In genomic region chr13:11879037-11879436, GRCm38 (mm10) we compare ENCODE assay signal across 16 mouse cellular contexts.
"Had no signal": no experiment of that assay in that cellular context is flagged by ENCODE, and none has a peak within 500 bp of the region (broad histone marks: within the 10 kb centered on the region; RNA-seq: fewer than 3 reads in every experiment).

No protein-coding gene starts in this region.

- H3K4me3 ChIP-seq: neural tube, embryonic 13.5 days; neural tube, embryonic 15.5 days; stomach, embryonic 15.5 days had no signal

- H3K9me3 ChIP-seq: neural tube, embryonic 13.5 days; neural tube, embryonic 15.5 days; stomach, embryonic 15.5 days had no signal

- DNase-seq: retina, postnatal 1 day; right cerebral cortex, adult 18-20 months; right cerebral cortex, postnatal 14 days; right cerebral cortex, postnatal 25 days; right cerebral cortex, postnatal 4 days; spleen, adult 18-20 months; thymus, adult 18-20 months; thymus, adult 2 months; thymus, postnatal 14 days; thymus, postnatal 25 days; thymus, postnatal 36 days; thymus, postnatal 4 days had no signal

- H3K27ac ChIP-seq: neural tube, embryonic 13.5 days; neural tube, embryonic 15.5 days; stomach, embryonic 15.5 days; stomach, postnatal 0 days had no signal

- H3K27me3 ChIP-seq: neural tube, embryonic 13.5 days; neural tube, embryonic 15.5 days; stomach, embryonic 15.5 days had no signal

- H3K36me3 ChIP-seq: neural tube, embryonic 13.5 days; neural tube, embryonic 15.5 days; stomach, embryonic 15.5 days had no signal

- H3K4me2 ChIP-seq: neural tube, embryonic 13.5 days; neural tube, embryonic 15.5 days; stomach, embryonic 15.5 days had no signal

- H3K9ac ChIP-seq: neural tube, embryonic 13.5 days; neural tube, embryonic 15.5 days; stomach, embryonic 15.5 days had no signal

- H3K4me1 ChIP-seq: stomach, embryonic 15.5 days had no signal
